Mouse (Mus musculus) ES-E14 (cell line): ENCODE data around the gene Oaz3. TPM values are rescaled to one million over a fixed set of nuclear protein-coding genes. Genes with fewer than 3 reads are reported as not detected.
A peak's percentile ranks its signal among the peaks of the same experiment; 100 is the strongest.

Source experiments
- DNase-seq: peaks from one replicate; pipeline ENCODE4 v3.0.0-alpha.2; 2013; ENCODE audit warnings: low read depth, low spot score
- H3K27ac ChIP-seq: 2 replicates; pipeline ENCODE4 v1.5.1; 2012; ENCODE audit warnings: low read depth, mild to moderate bottlenecking, low read length, moderate library complexity, mixed read lengths; ENCODE audit not compliant: poor library complexity, insufficient read depth, severe bottlenecking
- H3K36me3 ChIP-seq: 2 replicates; pipeline ENCODE4 v1.6.1; 2012; ENCODE audit warnings: mild to moderate bottlenecking, low read length, moderate library complexity, mixed read lengths; ENCODE audit not compliant: control insufficient read depth, poor library complexity, insufficient read depth, severe bottlenecking
- H3K4me1 ChIP-seq, 2 experiments: fragments of 150-350 bp in 1 of 2; sonication (generic) in 1 of 2; 2 replicates each; pipeline ENCODE4 v1.6.1; 2012; ENCODE audit warnings: low read length in 2 of 2, mild to moderate bottlenecking in 1 of 2, mixed read lengths in 1 of 2; ENCODE audit not compliant: control insufficient read depth in 2 of 2, insufficient read depth in 2 of 2, poor library complexity in 1 of 2
- H3K4me3 ChIP-seq, 2 experiments: fragments of 150-350 bp in 1 of 2; sonication (generic) in 1 of 2; 2 replicates each; pipeline ENCODE4 v1.5.1; 2012; ENCODE audit warnings: low read length in 2 of 2, low read depth in 1 of 2, mild to moderate bottlenecking in 1 of 2, mixed read lengths in 1 of 2; ENCODE audit not compliant: insufficient read depth in 1 of 2, poor library complexity in 1 of 2, severe bottlenecking in 1 of 2
- H3K9ac ChIP-seq: 2 replicates; pipeline ENCODE4 v1.6.1; 2012; ENCODE audit warnings: low read depth, mild to moderate bottlenecking, low read length, mixed read lengths; ENCODE audit not compliant: poor library complexity, insufficient read depth, severe bottlenecking
- H3K9me3 ChIP-seq: fragments of 150-350 bp; sonication (generic); 2 replicates; pipeline ENCODE4 v1.6.1; 2012; ENCODE audit warnings: low read depth, mild to moderate bottlenecking, low read length; ENCODE audit not compliant: control insufficient read depth, insufficient read depth
- CHD2 ChIP-seq: IDR thresholded peaks from 2 replicates; pipeline ENCODE4 v1.6.1; 2014; ENCODE audit warnings: mild to moderate bottlenecking, low read depth, low read length, inconsistent platforms
- HCFC1 ChIP-seq: IDR thresholded peaks from 2 replicates; pipeline ENCODE4 v1.6.1; 2012; ENCODE audit warnings: low read length, inconsistent platforms, borderline replicate concordance; ENCODE audit not compliant: insufficient read depth
- MAFK ChIP-seq: IDR thresholded peaks from 2 replicates; pipeline ENCODE4 v1.6.1; 2014; ENCODE audit warnings: mild to moderate bottlenecking, low read depth, low read length, inconsistent platforms; ENCODE audit not compliant: insufficient read depth
- ZC3H11A ChIP-seq: IDR thresholded peaks from 2 replicates; pipeline ENCODE4 v1.6.1; 2012; ENCODE audit warnings: low read depth, mild to moderate bottlenecking, inconsistent platforms, low read length, borderline replicate concordance
- ZNF384 ChIP-seq: IDR thresholded peaks from 2 replicates; pipeline ENCODE4 v1.6.1; 2012; ENCODE audit warnings: low read depth, low read length, inconsistent platforms
- in situ Hi-C, 2 experiments: fragments of 600-800 bp; cut with MboI; formaldehyde crosslinking; loops; one replicate each; pipeline ENCODE4 v1.15.1; 2025; ENCODE audit warnings: low sequenced_read_pairs in 2 of 2, inconsistent platforms in 1 of 2; ENCODE audit not compliant: unreplicated experiment in 2 of 2
- total RNA-seq: library from RNA; depleted of rRNA; stranded (reverse); fragments of 300-350 nt; gene quantifications from 2 replicates; pipeline ENCODE4 v1.2.3, GENCODE M21; 2012

The Oaz3 gene
- total RNA-seq, 1 experiment: 0.36 TPM

GRCm38 (mm10) chr3:94482764-94483385 is 39.2 kb upstream of the Oaz3 start:
- no peak overlapping the region for H3K27ac ChIP-seq
- TF ChIP-seq CHD2 (no peak), ZNF384 (no peak), MAFK (no peak), HCFC1 (no peak), ZC3H11A (no peak)
- no peak for DNase-seq
- no peaks in the 10 kb centered on the region for H3K9me3 ChIP-seq
- in situ Hi-C loops: no loop called here
- H3K9ac ChIP-seq: no peak overlapping the region
- H3K4me3 ChIP-seq: no peak overlapping the region
- H3K4me1 ChIP-seq: peaks cover 2 to 14% of the 10 kb centered on the region in 2 experiments; a peak in 1 of 4 replicates
- no peaks in the 10 kb centered on the region for H3K36me3 ChIP-seq

- H3K4me1 ChIP-seq: peaks cover 2 to 13% of the 10 kb centered on the region in 2 experiments; a peak in 1 of 4 replicates
- no peaks in the 10 kb centered on the region for H3K9me3 ChIP-seq
- no peak overlapping the region for H3K4me3 ChIP-seq
Observed at GRCm38 (mm10) chr3:94481429-94481828, 37.7 kb upstream of the Oaz3 start.

GRCm38 (mm10) chr3:94480291-94480884 is 36.7 kb upstream of the Oaz3 start, which contains the start of gene Riiad1:
Gene Riiad1, minus strand, starts transcription at chr3:94480341.
- Histone ChIP-seq H3K4me1 (peaks cover 2 to 13% of the 10 kb centered on the region in 2 experiments; a peak in 1 of 4 replicates), H3K4me3 (peak within 1 kb of the TSS; percentile 41 to 70; a peak in 3 of 4 replicates), H3K27ac (no peak within 1 kb of the TSS), H3K36me3 (no peaks in the 10 kb centered on the region), H3K9me3 (no peaks in the 10 kb centered on the region), H3K9ac (no peak within 1 kb of the TSS)
- TF ChIP-seq CHD2: no peak
- TF ChIP-seq MAFK: no peak
- TF ChIP-seq ZC3H11A: no peak
- TF ChIP-seq ZNF384: no peak
- TF ChIP-seq HCFC1: no peak
- in situ Hi-C loops: no loop called here
- DNase-seq: no peak

More at GRCm38 (mm10) chr3:94481429-94481828, 37.7 kb upstream of the Oaz3 start:
- TF ChIP-seq ZC3H11A (no peak), MAFK (no peak), CHD2 (no peak), ZNF384 (no peak), HCFC1 (no peak)
- in situ Hi-C loops: no loop called here
- H3K9ac ChIP-seq: no peak overlapping the region
- H3K27ac ChIP-seq: no peak overlapping the region
- H3K36me3 ChIP-seq: no peaks in the 10 kb centered on the region
- DNase-seq: no peak

GRCm38 (mm10) chr3:94479564-94479963 is 35.8 kb upstream of the Oaz3 start:
- DNase-seq: no peak
- Histone ChIP-seq H3K9me3 (no peaks in the 10 kb centered on the region), H3K4me3 (peak overlapping the region; percentile 41 to 70; a peak in 3 of 4 replicates), H3K4me1 (peaks cover 2 to 11% of the 10 kb centered on the region in 2 experiments; a peak in 1 of 4 replicates), H3K9ac (no peak overlapping the region), H3K27ac (no peak overlapping the region), H3K36me3 (no peaks in the 10 kb centered on the region)
- in situ Hi-C loops: no loop called here
- TF ChIP-seq ZNF384: no peak
- TF ChIP-seq CHD2: no peak
- TF ChIP-seq MAFK: no peak
- no peak for TF ChIP-seq ZC3H11A
- no peak for TF ChIP-seq HCFC1
